Mouse (Mus musculus) kidney, adult 2 months (tissue): ENCODE data around the gene Lrmda.

Experiments used
- CTCF ChIP-seq: fragments of 200-500 bp; conservative IDR thresholded peaks from 2 replicates; pipeline ENCODE4 v1.5.1; 2011; ENCODE audit warnings: low read depth, mild to moderate bottlenecking, control low read depth, low read length, moderate library complexity, mixed read lengths; ENCODE audit not compliant: insufficient read depth, insufficient read length
- POLR2A ChIP-seq: fragments of 200-500 bp; IDR thresholded peaks from one replicate; pipeline ENCODE4 v1.6.1; 2011; ENCODE audit warnings: low read depth, low read length, control low read depth

DNA sequence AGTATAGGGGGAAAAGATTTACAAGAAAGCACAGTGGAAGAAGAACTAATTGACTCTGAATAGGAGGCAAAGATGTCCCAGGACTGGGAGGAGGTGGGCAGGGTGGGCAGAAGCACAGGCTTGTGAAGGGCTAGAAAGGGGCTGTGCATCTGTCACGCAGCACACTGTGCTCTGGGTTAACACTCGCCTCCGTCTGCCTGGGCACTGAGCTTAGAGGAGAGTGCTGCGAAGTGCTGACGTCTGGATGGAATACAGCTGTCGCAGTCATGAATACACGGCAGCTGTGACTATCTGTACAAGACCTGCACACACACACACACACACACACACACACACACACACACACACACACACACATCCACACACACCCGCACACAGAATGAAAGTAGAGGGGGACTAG, 73.6 kb downstream of the Lrmda start:
- TF ChIP-seq POLR2A (no peak), CTCF (no peak)
